Mouse (Mus musculus) lung, postnatal 0 days (tissue): ENCODE results near the gene Rbms1. TPM values are rescaled to one million over a fixed set of nuclear protein-coding genes. Genes with fewer than 3 reads are reported as not detected.

Experiments
- ATAC-seq: fragments of 200-750 bp; cut with Nextera tagmentation; 2 replicates; pipeline ENCODE4 v1.8.0; 2017; ENCODE audit warnings: moderate library complexity
- DNase-seq: peaks from one replicate; pipeline ENCODE4 v3.0.0-alpha.2; 2016; ENCODE audit warnings: low spot score
- H3K27ac ChIP-seq: fragments of 300-500 bp; sonication (generic); 2 replicates; pipeline ENCODE4 v1.5.1; 2014; ENCODE audit warnings: antibody characterized with exemption, mild to moderate bottlenecking, low read length, mixed read lengths
- H3K27me3 ChIP-seq: fragments of 300-500 bp; sonication (generic); replicated peaks from 2 replicates; pipeline ENCODE4 v1.6.1; 2014; ENCODE audit warnings: low read length, mixed read lengths; ENCODE audit not compliant: insufficient read depth
- H3K36me3 ChIP-seq: fragments of 300-500 bp; sonication (generic); 2 replicates; pipeline ENCODE4 v1.6.1; 2014; ENCODE audit warnings: low read length, mixed read lengths; ENCODE audit not compliant: insufficient read depth
- H3K4me1 ChIP-seq: fragments of 300-500 bp; sonication (generic); 2 replicates; pipeline ENCODE4 v1.6.1; 2014; ENCODE audit warnings: antibody characterized with exemption, low read depth, low read length, mixed read lengths; ENCODE audit not compliant: insufficient read depth
- H3K4me2 ChIP-seq: fragments of 300-500 bp; sonication (generic); replicated peaks from 2 replicates; pipeline ENCODE4 v1.6.1; 2014; ENCODE audit warnings: low read depth, mild to moderate bottlenecking, low read length, moderate library complexity, mixed read lengths
- H3K4me3 ChIP-seq: fragments of 300-500 bp; sonication (generic); 2 replicates; pipeline ENCODE4 v1.5.1; 2014; ENCODE audit warnings: low read depth, low read length
- H3K9ac ChIP-seq: fragments of 300-500 bp; sonication (generic); replicated peaks from 2 replicates; pipeline ENCODE4 v1.6.1; 2014; ENCODE audit warnings: low read depth, mild to moderate bottlenecking
- H3K9me3 ChIP-seq: fragments of 300-500 bp; sonication (generic); 2 replicates; pipeline ENCODE4 v1.6.1; 2016; ENCODE audit warnings: low read length, mixed read lengths
- CTCF ChIP-seq: IDR thresholded peaks from 2 replicates; pipeline ENCODE4 v1.5.1; 2016; ENCODE audit warnings: antibody characterized with exemption, mild to moderate bottlenecking
- EP300 ChIP-seq: IDR thresholded peaks from 2 replicates; pipeline ENCODE4 v1.6.1; 2016; ENCODE audit warnings: antibody characterized with exemption, mild to moderate bottlenecking, control low read depth
- WGBS: fragments of 180-500 bp; shearing (Covaris S2); extraction: QIAGEN DNeasy Blood & Tissue Kit; methylation state at CpG from one replicate; pipeline ENCODE4 v1.1.7; 2014; 5-methylcytosine and 5-hydroxymethylcytosine counted together
- polyA plus RNA-seq: library from polyadenylated mRNA; unstranded; fragments of >200 nt; fragmentation: Nextera tagmentation; extraction: Ambion mirVana; gene quantifications from 2 replicates; pipeline ENCODE4 v1.2.1, GENCODE M21; 2015

Rbms1 gene
- polyA plus RNA-seq, 1 experiment from 2014 or later = 156 TPM

- no peak for ATAC-seq
- H3K9me3 ChIP-seq = no peaks in the 10 kb centered on the region
- H3K4me3 ChIP-seq = no peak overlapping the region
- no peak for DNase-seq
- H3K36me3 ChIP-seq = peaks cover 17% of the 10 kb centered on the region; the same call in 1 of the 2 replicates
- WGBS = 71% methylated on average over 10 of the region's 10 CpGs
- no peak overlapping the region for H3K27ac ChIP-seq
- H3K9ac ChIP-seq = no peak overlapping the region
- no peaks in the 10 kb centered on the region for H3K27me3 ChIP-seq
- H3K4me1 ChIP-seq = no peaks in the 10 kb centered on the region
- TF ChIP-seq EP300 = no peak
- TF ChIP-seq CTCF = no peak
- no peak overlapping the region for H3K4me2 ChIP-seq
Observed at GRCm38 (mm10) chr2:60786289-60786688, 176.7 kb downstream of the Rbms1 start.

- ATAC-seq (peak; percentile 59), DNase-seq (peak; percentile 32)
- Histone ChIP-seq H3K4me2 (no peak overlapping the region), H3K9me3 (no peaks in the 10 kb centered on the region), H3K4me1 (no peaks in the 10 kb centered on the region), H3K4me3 (no peak overlapping the region), H3K27me3 (no peaks in the 10 kb centered on the region), H3K9ac (no peak overlapping the region), H3K36me3 (peaks cover 46% of the 10 kb centered on the region), H3K27ac (no peak overlapping the region)
- 14% methylated on average over 3 of the region's 3 CpGs for WGBS
- TF ChIP-seq EP300 (no peak), CTCF (no peak)
Observed at GRCm38 (mm10) chr2:60774501-60774900, 188.5 kb downstream of the Rbms1 start.

- no peak overlapping the region for H3K4me2 ChIP-seq
- no peak overlapping the region for H3K9ac ChIP-seq
- peaks cover 38% of the 10 kb centered on the region for H3K36me3 ChIP-seq
- H3K4me3 ChIP-seq = no peak overlapping the region
- 69% methylated on average over 5 of the region's 5 CpGs for WGBS
- H3K4me1 ChIP-seq = no peaks in the 10 kb centered on the region
- 0 out of 2 replicates have a peak overlapping the region, but pooled peaks have one; percentile 4 for H3K27ac ChIP-seq
- no peak for TF ChIP-seq EP300
- TF ChIP-seq CTCF = no peak
- DNase-seq (peak; percentile 64), ATAC-seq (peak; percentile 43)
- H3K9me3 ChIP-seq = no peaks in the 10 kb centered on the region
- H3K27me3 ChIP-seq = no peaks in the 10 kb centered on the region
Observed at GRCm38 (mm10) chr2:60773592-60773991, 189.4 kb downstream of the Rbms1 start.

- TF ChIP-seq CTCF (no peak), EP300 (no peak)
- no peak overlapping the region for H3K4me2 ChIP-seq
- H3K4me1 ChIP-seq = no peaks in the 10 kb centered on the region
- H3K9ac ChIP-seq = no peak overlapping the region
- no peak overlapping the region for H3K4me3 ChIP-seq
- H3K27me3 ChIP-seq = no peaks in the 10 kb centered on the region
- 49% methylated on average over 8 of the region's 8 CpGs for WGBS
- DNase-seq (no peak), ATAC-seq (peak; percentile 20; the same call in 1 of the 2 replicates)
- no peaks in the 10 kb centered on the region for H3K9me3 ChIP-seq
- H3K36me3 ChIP-seq = peaks cover 24% of the 10 kb centered on the region
- no peak overlapping the region for H3K27ac ChIP-seq
Observed at GRCm38 (mm10) chr2:60766420-60766819, 196.6 kb downstream of the Rbms1 start.

GRCm38 (mm10) chr2:60756218-60756617 is 206.8 kb downstream of the Rbms1 start:
- ATAC-seq (no peak), DNase-seq (no peak)
- Histone ChIP-seq H3K9ac (no peak overlapping the region), H3K4me3 (no peak overlapping the region), H3K27me3 (no peaks in the 10 kb centered on the region), H3K27ac (no peak overlapping the region), H3K36me3 (peaks cover 26% of the 10 kb centered on the region), H3K4me1 (no peaks in the 10 kb centered on the region), H3K4me2 (no peak overlapping the region), H3K9me3 (no peaks in the 10 kb centered on the region)
- 86% methylated on average over 9 of the region's 9 CpGs for WGBS
- TF ChIP-seq EP300 = no peak
- TF ChIP-seq CTCF = no peak

GRCm38 (mm10) chr2:60755101-60755500 is 207.9 kb downstream of the Rbms1 start:
- Histone ChIP-seq H3K4me3 (no peak overlapping the region), H3K27me3 (no peaks in the 10 kb centered on the region), H3K4me2 (no peak overlapping the region), H3K36me3 (peaks cover 25% of the 10 kb centered on the region), H3K9me3 (no peaks in the 10 kb centered on the region), H3K9ac (no peak overlapping the region), H3K4me1 (no peaks in the 10 kb centered on the region), H3K27ac (no peak overlapping the region)
- 89% methylated on average over 7 of the region's 7 CpGs for WGBS
- TF ChIP-seq EP300 = no peak
- no peak for TF ChIP-seq CTCF
- ATAC-seq = peak; percentile 28
- DNase-seq = peak; percentile 38

GRCm38 (mm10) chr2:60751274-60751673 is 211.7 kb downstream of the Rbms1 start:
- H3K4me1 ChIP-seq = no peaks in the 10 kb centered on the region
- H3K27ac ChIP-seq = no peak overlapping the region
- ATAC-seq (no peak), DNase-seq (no peak)
- H3K27me3 ChIP-seq = no peaks in the 10 kb centered on the region
- WGBS = 92% methylated on average over 9 of the region's 9 CpGs
- H3K9ac ChIP-seq = no peak overlapping the region
- no peaks in the 10 kb centered on the region for H3K9me3 ChIP-seq
- no peak overlapping the region for H3K4me3 ChIP-seq
- H3K4me2 ChIP-seq = no peak overlapping the region
- H3K36me3 ChIP-seq = peaks cover 10% of the 10 kb centered on the region; the same call in 1 of the 2 replicates
- no peak for TF ChIP-seq CTCF
